Mouse (Mus musculus): ENCODE results near the gene Mycbp. TPM values are rescaled to one million over a fixed set of nuclear protein-coding genes. Genes with fewer than 3 reads are reported as not detected.

Mycbp gene
- polyA plus RNA-seq, 1 experiment from 2014 or later = 80.1 TPM

Other genes with a start within 250 kb of the Mycbp start
- 42.5 and 47.1 TPM in 2 replicates for gene Macf1, start 220.5 kb upstream of the Mycbp start, polyA plus RNA-seq (2015; fragmentation: Nextera tagmentation; extraction: Ambion mirVana)
- gene Ndufs5, start 186.6 kb upstream of the Mycbp start, polyA plus RNA-seq (2015; fragmentation: Nextera tagmentation; extraction: Ambion mirVana) = 313 and 333 TPM in 2 replicates
- gene Akirin1, start 154.5 kb upstream of the Mycbp start, polyA plus RNA-seq (2015; fragmentation: Nextera tagmentation; extraction: Ambion mirVana) = 56.0 and 56.1 TPM in 2 replicates
- gene Rhbdl2, start 117.0 kb upstream of the Mycbp start, polyA plus RNA-seq (2015; fragmentation: Nextera tagmentation; extraction: Ambion mirVana) = 7.1 and 7.4 TPM in 2 replicates
- gene 4933427I04Rik, start 45.2 kb upstream of the Mycbp start, polyA plus RNA-seq (2015; fragmentation: Nextera tagmentation; extraction: Ambion mirVana) = 0.09 and 0.12 TPM in 2 replicates
- gene Rragc, start 12.6 kb downstream of the Mycbp start, polyA plus RNA-seq (2015; fragmentation: Nextera tagmentation; extraction: Ambion mirVana) = 57.1 and 57.3 TPM in 2 replicates
- not detected in 2 replicates for gene 4930535I16Rik, start 13.2 kb downstream of the Mycbp start, polyA plus RNA-seq (2015; fragmentation: Nextera tagmentation; extraction: Ambion mirVana)

All from embryonic facial prominence, embryonic 15.5 days (tissue).